Mouse (Mus musculus): ENCODE results near the gene Ppfibp2. TPM values are rescaled to one million over a fixed set of nuclear protein-coding genes. Genes with fewer than 3 reads are reported as not detected.

Ppfibp2 gene
- polyA plus RNA-seq, 1 experiment from 2014 or later, result 17.5 TPM

- no peaks in the 10 kb centered on the region for H3K27me3 ChIP-seq (replicated peaks; ENCODE audit: insufficient read depth, low read length)
- H3K4me1 ChIP-seq (ENCODE audit: insufficient read depth, low read depth, low read length), result no peaks in the 10 kb centered on the region
- ATAC-seq, result peak; percentile 85
- peak within 1 kb of the TSS; percentile 71 for H3K27ac ChIP-seq (ENCODE audit: low read length)
- H3K4me3 ChIP-seq (ENCODE audit: low read depth, low read length), result peak within 1 kb of the TSS; percentile 27; the same call in 1 of the 2 replicates
- peak; percentile 80 for DNase-seq (ENCODE audit: low spot score)
- no peaks in the 10 kb centered on the region for H3K36me3 ChIP-seq (ENCODE audit: insufficient read depth, low read length)
- H3K9ac ChIP-seq (replicated peaks; ENCODE audit: low read depth), result no peak within 1 kb of the TSS
- H3K9me3 ChIP-seq (ENCODE audit: low read length), result no peaks in the 10 kb centered on the region
- H3K4me2 ChIP-seq (replicated peaks; ENCODE audit: low read depth, low read length), result peak within 1 kb of the TSS; percentile 42
- TF ChIP-seq EP300 (IDR thresholded peaks at IDR 0.05), result no peak
- 32% methylated on average over 7 of the region's 7 CpGs for WGBS
These were observed 27.7 kb upstream of the Ppfibp2 start, which contains the start of gene Olfml1 for GRCm38 (mm10) chr7:107567261-107567671. Olfml1 (plus strand) TSS chr7:107567446.

DNA sequence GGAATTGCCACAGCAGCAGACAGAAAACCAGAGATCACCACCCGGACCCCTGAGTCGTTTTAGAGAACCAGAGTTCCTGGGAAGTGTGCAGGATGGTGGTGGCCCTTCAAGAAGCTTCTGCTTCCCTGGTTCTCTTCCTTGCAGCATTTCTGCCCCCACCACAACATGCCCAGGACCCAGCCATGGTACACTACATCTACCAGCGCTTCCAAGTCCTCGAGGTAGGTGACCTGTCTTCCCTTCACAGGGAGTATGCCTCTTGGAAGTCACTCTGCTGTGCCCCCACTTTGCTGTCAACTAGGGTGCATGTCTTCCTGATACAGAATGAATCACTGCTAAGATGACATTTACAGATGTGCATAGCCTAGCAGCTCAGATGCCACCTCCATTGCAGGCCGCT lies 27.3 kb upstream of the Ppfibp2 start:
- peak overlapping the region; percentile 27; the same call in 1 of the 2 replicates for H3K4me3 ChIP-seq (ENCODE audit: low read depth, low read length)
- WGBS, result 59% methylated on average over 5 of the region's 5 CpGs
- TF ChIP-seq CTCF (IDR thresholded peaks at IDR 0.05) (no peak), EP300 (IDR thresholded peaks at IDR 0.05) (no peak)
- no peaks in the 10 kb centered on the region for H3K4me1 ChIP-seq (ENCODE audit: insufficient read depth, low read depth, low read length)
- H3K36me3 ChIP-seq (ENCODE audit: insufficient read depth, low read length), result no peaks in the 10 kb centered on the region
- H3K27ac ChIP-seq (ENCODE audit: low read length), result peak overlapping the region; percentile 71; the same call in 1 of the 2 replicates
- no peaks in the 10 kb centered on the region for H3K27me3 ChIP-seq (replicated peaks; ENCODE audit: insufficient read depth, low read length)
- peak overlapping the region; percentile 42 for H3K4me2 ChIP-seq (replicated peaks; ENCODE audit: low read depth, low read length)
- ATAC-seq (no peak; the same call in 1 of the 2 replicates), DNase-seq (ENCODE audit: low spot score) (no peak)
- H3K9me3 ChIP-seq (ENCODE audit: low read length), result no peaks in the 10 kb centered on the region
- no peak overlapping the region for H3K9ac ChIP-seq (replicated peaks; ENCODE audit: low read depth)

- TF ChIP-seq EP300 (IDR thresholded peaks at IDR 0.05) (no peak), CTCF (IDR thresholded peaks at IDR 0.05) (no peak)
- no peak overlapping the region for H3K9ac ChIP-seq (replicated peaks; ENCODE audit: low read depth)
- no peaks in the 10 kb centered on the region for H3K9me3 ChIP-seq (ENCODE audit: low read length)
- ATAC-seq, result no peak
- no peaks in the 10 kb centered on the region for H3K27me3 ChIP-seq (replicated peaks; ENCODE audit: insufficient read depth, low read length)
- no peaks in the 10 kb centered on the region for H3K4me1 ChIP-seq (ENCODE audit: insufficient read depth, low read depth, low read length)
- H3K4me3 ChIP-seq (ENCODE audit: low read depth, low read length), result peak overlapping the region; percentile 6; the same call in 1 of the 2 replicates
- DNase-seq (ENCODE audit: low spot score), result no peak
- no peaks in the 10 kb centered on the region for H3K36me3 ChIP-seq (ENCODE audit: insufficient read depth, low read length)
- H3K27ac ChIP-seq (ENCODE audit: low read length), result no peak overlapping the region
- WGBS, result 43% methylated on average over 4 of the region's 4 CpGs
- peak overlapping the region; percentile 29 for H3K4me2 ChIP-seq (replicated peaks; ENCODE audit: low read depth, low read length)
These were observed 26.0 kb upstream of the Ppfibp2 start for GRCm38 (mm10) chr7:107568971-107569370.

DNA sequence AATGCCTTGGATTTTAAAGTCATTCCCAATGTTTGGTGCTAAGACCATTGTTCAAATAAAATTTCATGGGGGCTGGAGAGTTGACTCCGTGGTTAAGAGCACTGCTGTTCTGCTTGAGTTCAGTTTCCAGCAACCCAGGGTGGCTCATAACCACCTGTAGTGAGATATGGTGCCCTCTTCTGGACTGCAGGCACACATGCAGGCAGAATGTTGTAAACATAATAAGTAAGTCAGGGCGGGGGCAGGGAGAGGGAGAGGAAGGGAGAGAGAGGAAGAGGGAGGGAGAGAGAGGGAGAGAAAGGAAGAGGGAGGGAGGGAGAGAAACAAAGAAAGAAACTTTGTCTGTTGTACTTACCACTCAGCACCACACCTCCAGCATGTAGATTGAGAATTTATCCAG lies 21.2 kb upstream of the Ppfibp2 start:
- WGBS, result 64% methylated on average over 2 of the region's 2 CpGs
- H3K4me2 ChIP-seq (replicated peaks; ENCODE audit: low read depth, low read length), result no peak overlapping the region
- no peak overlapping the region for H3K4me3 ChIP-seq (ENCODE audit: low read depth, low read length)
- H3K9me3 ChIP-seq (ENCODE audit: low read length), result no peaks in the 10 kb centered on the region
- no peak for ATAC-seq
- H3K4me1 ChIP-seq (ENCODE audit: insufficient read depth, low read depth, low read length), result no peaks in the 10 kb centered on the region
- TF ChIP-seq CTCF (IDR thresholded peaks at IDR 0.05), result peak; percentile 45
- TF ChIP-seq EP300 (IDR thresholded peaks at IDR 0.05), result no peak
- H3K27ac ChIP-seq (ENCODE audit: low read length), result no peak overlapping the region
- no peaks in the 10 kb centered on the region for H3K27me3 ChIP-seq (replicated peaks; ENCODE audit: insufficient read depth, low read length)
- H3K9ac ChIP-seq (replicated peaks; ENCODE audit: low read depth), result no peak overlapping the region
- H3K36me3 ChIP-seq (ENCODE audit: insufficient read depth, low read length), result no peaks in the 10 kb centered on the region
- peak; percentile 16 for DNase-seq (ENCODE audit: low spot score)

- H3K27me3 ChIP-seq (replicated peaks; ENCODE audit: insufficient read depth, low read length), result no peaks in the 10 kb centered on the region
- WGBS, result 57% methylated on average over 3 of the region's 3 CpGs
- ATAC-seq, result 0 out of 2 replicates have a peak, but pooled peaks have one; percentile 28
- H3K9me3 ChIP-seq (ENCODE audit: low read length), result no peaks in the 10 kb centered on the region
- no peaks in the 10 kb centered on the region for H3K36me3 ChIP-seq (ENCODE audit: insufficient read depth, low read length)
- TF ChIP-seq CTCF (IDR thresholded peaks at IDR 0.05), result no peak
- TF ChIP-seq EP300 (IDR thresholded peaks at IDR 0.05), result no peak
- H3K4me1 ChIP-seq (ENCODE audit: insufficient read depth, low read depth, low read length), result no peaks in the 10 kb centered on the region
- no peak overlapping the region for H3K4me3 ChIP-seq (ENCODE audit: low read depth, low read length)
- no peak overlapping the region for H3K27ac ChIP-seq (ENCODE audit: low read length)
- H3K9ac ChIP-seq (replicated peaks; ENCODE audit: low read depth), result no peak overlapping the region
- H3K4me2 ChIP-seq (replicated peaks; ENCODE audit: low read depth, low read length), result no peak overlapping the region
- DNase-seq (ENCODE audit: low spot score), result no peak
These were observed 20.7 kb upstream of the Ppfibp2 start for GRCm38 (mm10) chr7:107574276-107574675.

- WGBS, result 24% methylated on average over 2 of the region's 2 CpGs
- Histone ChIP-seq H3K9me3 (ENCODE audit: low read length) (no peaks in the 10 kb centered on the region), H3K36me3 (ENCODE audit: insufficient read depth, low read length) (no peaks in the 10 kb centered on the region), H3K27me3 (replicated peaks; ENCODE audit: insufficient read depth, low read length) (no peaks in the 10 kb centered on the region), H3K27ac (ENCODE audit: low read length) (no peak overlapping the region), H3K4me2 (replicated peaks; ENCODE audit: low read depth, low read length) (no peak overlapping the region), H3K4me1 (ENCODE audit: insufficient read depth, low read depth, low read length) (no peaks in the 10 kb centered on the region; the same call in 1 of the 2 replicates), H3K4me3 (ENCODE audit: low read depth, low read length) (no peak overlapping the region), H3K9ac (replicated peaks; ENCODE audit: low read depth) (no peak overlapping the region)
- DNase-seq (ENCODE audit: low spot score) (no peak), ATAC-seq (no peak)
- no peak for TF ChIP-seq EP300 (IDR thresholded peaks at IDR 0.05)
- no peak for TF ChIP-seq CTCF (IDR thresholded peaks at IDR 0.05)
These were observed 2.4 kb upstream of the Ppfibp2 start for GRCm38 (mm10) chr7:107592641-107593040.

Data from lung, postnatal 0 days (tissue).